Mouse (Mus musculus) bone marrow macrophage, adult 2 months (primary cell): ENCODE data around the gene Dnah14.

ENCODE experiments used
- CTCF ChIP-seq: IDR thresholded peaks from 2 replicates; pipeline ENCODE4 v1.5.1; 2012; ENCODE audit warnings: low read depth, mild to moderate bottlenecking, low read length, moderate library complexity
- POLR2A ChIP-seq: IDR thresholded peaks from 2 replicates; pipeline ENCODE4 v1.6.1; 2012; ENCODE audit warnings: mild to moderate bottlenecking, low read depth, low read length, borderline replicate concordance

- TF ChIP-seq CTCF (no peak), POLR2A (no peak)
These were observed 46.9 kb downstream of the Dnah14 start for GRCm38 (mm10) chr1:181623149-181623680.
